Mouse (Mus musculus): ENCODE results near the gene Olfr739. TPM values are rescaled to one million over a fixed set of nuclear protein-coding genes. Genes with fewer than 3 reads are reported as not detected.

Olfr739 gene
- total RNA-seq (2021): not detected
- long read RNA-seq, experiment 1: 0 reads
- long read RNA-seq, experiment 2: 0 reads

GRCm38 (mm10) chr14:50418326-50418725 lies at the start of gene Olfr739:
TSS of gene Olfr739 (plus strand) at chr14:50418626.
- DNase-seq: no peak

GRCm38 (mm10) chr14:50380863-50381262 lies 37.6 kb upstream of the Olfr739 start, which contains the start of gene Olfr736:
TSS of gene Olfr736 (plus strand) at chr14:50381163.
- DNase-seq: no peak

DNA sequence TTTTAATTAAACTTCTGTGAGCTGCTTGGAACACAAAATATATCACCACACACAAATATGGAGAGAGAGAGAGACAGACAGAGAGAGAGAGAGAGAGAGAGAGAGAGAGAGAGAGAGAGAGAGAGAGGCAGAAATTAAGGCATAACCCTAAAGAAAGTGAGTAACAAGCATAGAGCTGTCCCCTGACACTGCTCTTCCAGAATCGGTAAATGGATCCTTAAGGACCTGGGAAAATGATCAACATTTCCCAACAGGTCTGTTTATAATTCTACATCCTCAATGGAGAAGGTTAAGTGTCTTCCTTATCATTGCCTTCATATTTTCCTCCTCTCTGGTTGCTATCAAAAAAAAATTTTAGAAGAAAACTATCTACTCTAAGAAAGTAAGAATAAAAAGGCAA lies 11.2 kb upstream of the Olfr739 start, which contains the start of gene Olfr738:
Gene Olfr738 (plus strand): TSS at position 301 of the 400 bp plus-strand sequence.
- DNase-seq: no peak

DNA sequence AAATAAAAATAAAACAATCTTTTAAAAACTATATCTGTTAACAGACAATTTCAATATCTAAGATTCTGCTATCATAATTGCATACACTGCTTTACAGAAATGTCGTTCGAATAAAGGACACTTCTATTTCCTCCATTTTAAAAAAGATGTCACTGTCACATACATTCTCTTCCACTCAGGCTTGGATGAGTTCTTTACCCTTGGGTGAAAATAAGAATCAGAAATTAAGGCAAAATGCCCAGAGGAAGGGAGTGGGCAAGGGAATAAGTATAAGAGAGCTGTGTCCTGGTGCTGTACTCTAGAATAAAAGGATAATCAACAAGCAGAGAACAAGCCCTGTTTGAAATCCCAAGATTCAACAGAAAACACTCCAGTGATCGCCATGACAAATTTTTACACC lies 26.8 kb downstream of the Olfr739 start, which contains the start of gene Olfr740:
Gene Olfr740 (plus strand): TSS at position 301 of the 400 bp plus-strand sequence.
- no peak for DNase-seq

DNA sequence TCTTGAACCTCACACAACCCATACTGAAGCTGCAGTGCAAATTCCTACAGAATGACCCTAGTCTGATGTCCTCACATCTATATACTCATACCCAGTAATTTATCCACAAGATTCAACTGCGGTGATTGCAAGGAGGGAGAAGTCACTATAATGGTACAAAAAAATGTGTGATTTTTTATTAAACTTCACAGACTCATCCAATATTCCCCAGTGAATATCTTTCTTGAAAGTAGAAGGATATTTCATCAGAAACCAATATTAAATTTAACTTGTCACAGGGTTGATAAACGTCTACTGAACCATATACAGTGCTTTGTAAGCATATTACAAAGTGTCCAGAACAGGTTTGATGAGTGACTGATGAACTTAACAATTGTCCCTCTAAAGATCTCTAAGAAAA lies 54.0 kb downstream of the Olfr739 start, which contains the start of gene Olfr741:
Gene Olfr741 (plus strand): TSS at position 301 of the 400 bp plus-strand sequence.
- DNase-seq: no peak

Other genes starting within 250 kb of the Olfr739 start
- gene Olfr730, start 230.4 kb upstream of the Olfr739 start, total RNA-seq (2021): not detected
- gene Olfr731, start 176.8 kb upstream of the Olfr739 start, total RNA-seq (2021): not detected
- not detected for gene Olfr732, start 134.4 kb upstream of the Olfr739 start, total RNA-seq (2021)
- gene Olfr733, start 117.1 kb upstream of the Olfr739 start, total RNA-seq (2021): not detected
- gene Olfr734, start 91.9 kb upstream of the Olfr739 start, total RNA-seq (2021): not detected
- gene Olfr735, start 69.8 kb upstream of the Olfr739 start, total RNA-seq (2021): not detected
- gene Tlr11, start 60.7 kb upstream of the Olfr739 start, total RNA-seq (2021): under 1 TPM in 1 of 2 experiments, not detected in 1; 0.08 TPM
- not detected for gene Olfr736, start 37.5 kb upstream of the Olfr739 start, total RNA-seq (2021)
- not detected for gene Olfr738, start 11.1 kb upstream of the Olfr739 start, total RNA-seq (2021)
- not detected for gene Olfr740, start 26.9 kb downstream of the Olfr739 start, total RNA-seq (2021)
- not detected for gene Olfr741, start 54.1 kb downstream of the Olfr739 start, total RNA-seq (2021)
- gene Olfr742, start 85.0 kb downstream of the Olfr739 start, total RNA-seq (2021): not detected
- not detected for gene Olfr743, start 103.2 kb downstream of the Olfr739 start, total RNA-seq (2021)
- not detected for gene Olfr744, start 196.3 kb downstream of the Olfr739 start, total RNA-seq (2021)
- not detected for gene Olfr745, start 220.8 kb downstream of the Olfr739 start, total RNA-seq (2021)
- not detected for gene Olfr746, start 228.5 kb downstream of the Olfr739 start, total RNA-seq (2021)

All from heart, adult 18-20 months (tissue).